Mouse (Mus musculus): ENCODE results near the gene Fndc10.

GRCm38 (mm10) chr4:155645721-155646120, 48.4 kb upstream of the Fndc10 start:
- TF ChIP-seq CTCF (conservative IDR thresholded peaks at IDR 0.05; ENCODE audit: low read length) = no peak
- TF ChIP-seq NANOG (IDR thresholded peaks at IDR 0.05; ENCODE audit: borderline replicate concordance, low read length) = no peak
